Mouse (Mus musculus) ovary, adult 10 weeks (tissue): ENCODE measurements around the gene Gm11733. TPM values are rescaled to one million over a fixed set of nuclear protein-coding genes. Genes with fewer than 3 reads are reported as not detected.

Source experiments
- polyA plus RNA-seq: library from polyadenylated mRNA; stranded (reverse); fragments of 350-450 nt; fragmentation: Illumina TruSeq; extraction: RNeasy Lipid Tissue Mini Kit (QIAGEN cat#74804); gene quantifications from one replicate; pipeline ENCODE4 v1.2.3, GENCODE M21; 2014

Gene Gm11733
- not detected for polyA plus RNA-seq

GRCm38 (mm10) chr11:117484198-117484597, at the start of gene Gm11733:
Gene Gm11733 (plus strand): TSS chr11:117484368.

Other genes with a start within 250 kb of the Gm11733 start
- gene Tnrc6c, start 169.9 kb downstream of the Gm11733 start, polyA plus RNA-seq, result 12.9 TPM